In genomic region chr3:88470943-88471479, GRCm38 (mm10) we compare ENCODE assay signal across 13 mouse cellular contexts. TPM values are rescaled to one million over a fixed set of nuclear protein-coding genes. Genes with fewer than 3 reads are reported as not detected.
DNase-seq lines count a peak whose midpoint lies in the region; ATAC-seq and TF ChIP-seq lines count a peak whose summit lies in the region.
"Had no signal": no experiment of that assay in that cellular context is flagged by ENCODE, and none has a peak within 500 bp of the region (broad histone marks: within the 10 kb centered on the region; RNA-seq: fewer than 3 reads in every experiment).

No protein-coding gene starts in this region.

- no peak overlapping the region for H3K4me2 ChIP-seq in liver, embryonic 12.5 days
- no peak overlapping the region for H3K4me2 ChIP-seq in liver, embryonic 11.5 days
- no peak overlapping the region for H3K4me2 ChIP-seq in intestine, postnatal 0 days (replicated peaks; ENCODE audit: low read depth)
- H3K4me2 ChIP-seq in stomach, embryonic 16.5 days (ENCODE audit: low read depth, low read length): no peak overlapping the region
- H3K4me2 ChIP-seq: hindbrain, embryonic 13.5 days; lung, embryonic 14.5 days; neural tube, embryonic 15.5 days had no signal

- H3K4me3 ChIP-seq in liver, embryonic 12.5 days: no peak overlapping the region
- no peak overlapping the region for H3K4me3 ChIP-seq in liver, embryonic 11.5 days (ENCODE audit: low read depth, low read length)
- no peak overlapping the region for H3K4me3 ChIP-seq in intestine, postnatal 0 days (ENCODE audit: low read depth, low read length)
- H3K4me3 ChIP-seq in stomach, embryonic 16.5 days (replicated peaks; ENCODE audit: low read length): no peak overlapping the region
- H3K4me3 ChIP-seq: hindbrain, embryonic 13.5 days; megakaryocyte, embryonic 14.5 days; neural tube, embryonic 15.5 days had no signal

- no peak for DNase-seq in liver, embryonic 11.5 days (ENCODE audit: low spot score)
- DNase-seq in kidney, postnatal 25 days: peak; percentile 50 to 63
- no peak for DNase-seq in layer of hippocampus, postnatal 14 days (ENCODE audit: low spot score in 2 of 2)
- no peak for DNase-seq in right cerebral cortex, postnatal 10 days (ENCODE audit: low spot score in 2 of 2)
- no peak for DNase-seq in ovary, postnatal 36 days (ENCODE audit: low spot score)
- DNase-seq: lung, embryonic 14.5 days; thymus, adult 2 months had no signal

- peaks cover 7% of the 10 kb centered on the region; the same call in 1 of the 2 replicates for H3K4me1 ChIP-seq in liver, embryonic 12.5 days
- no peaks in the 10 kb centered on the region; the same call in 1 of the 2 replicates for H3K4me1 ChIP-seq in liver, embryonic 11.5 days (replicated peaks; ENCODE audit: control insufficient read depth, insufficient read depth, low read length)
- no peaks in the 10 kb centered on the region; the same call in 1 of the 2 replicates for H3K4me1 ChIP-seq in intestine, postnatal 0 days (replicated peaks; ENCODE audit: control insufficient read depth, insufficient read depth, low read length)
- H3K4me1 ChIP-seq in stomach, embryonic 16.5 days (ENCODE audit: control insufficient read depth, insufficient read depth, low read length): no peaks in the 10 kb centered on the region

- no peaks in the 10 kb centered on the region for H3K9me3 ChIP-seq in liver, embryonic 12.5 days (replicated peaks)
- no peaks in the 10 kb centered on the region for H3K9me3 ChIP-seq in liver, embryonic 11.5 days (ENCODE audit: control insufficient read depth, low read length)
- H3K9me3 ChIP-seq in intestine, postnatal 0 days (ENCODE audit: control insufficient read depth): no peaks in the 10 kb centered on the region
- H3K9me3 ChIP-seq in stomach, embryonic 16.5 days (replicated peaks; ENCODE audit: control insufficient read depth, low read length): no peaks in the 10 kb centered on the region
- H3K9me3 ChIP-seq: hindbrain, embryonic 13.5 days; neural tube, embryonic 15.5 days had no signal

- ATAC-seq in liver, embryonic 12.5 days: peak; percentile 56
- ATAC-seq in liver, embryonic 11.5 days (replicated peaks; ENCODE audit: low FRiP score): no peak
- peak; percentile 57 for ATAC-seq in intestine, postnatal 0 days
- peak; percentile 38; the same call in 1 of the 2 replicates for ATAC-seq in stomach, embryonic 16.5 days (ENCODE audit: insufficient read depth, low FRiP score)

- no peak for TF ChIP-seq CTCF in intestine, postnatal 0 days (IDR thresholded peaks at IDR 0.05; ENCODE audit: low read depth)

- peaks cover 13% of the 10 kb centered on the region; the same call in 1 of the 2 replicates for H3K27me3 ChIP-seq in liver, embryonic 12.5 days (replicated peaks)
- H3K27me3 ChIP-seq in liver, embryonic 11.5 days (replicated peaks; ENCODE audit: control insufficient read depth, insufficient read depth, low read length): no peaks in the 10 kb centered on the region
- H3K27me3 ChIP-seq in intestine, postnatal 0 days (replicated peaks; ENCODE audit: control insufficient read depth, insufficient read depth, low read length): no peaks in the 10 kb centered on the region
- no peaks in the 10 kb centered on the region for H3K27me3 ChIP-seq in stomach, embryonic 16.5 days (ENCODE audit: control insufficient read depth, insufficient read depth, low read length)

- WGBS in liver, embryonic 12.5 days (ENCODE audit: insufficient replicate concordance): 67% methylated on average over 10 of the region's 10 CpGs
- 59% methylated on average over 10 of the region's 10 CpGs for WGBS in liver, embryonic 11.5 days
- 19% methylated on average over 10 of the region's 10 CpGs for WGBS in intestine, postnatal 0 days
- WGBS in stomach, embryonic 16.5 days: 44% methylated on average over 10 of the region's 10 CpGs

- no peaks in the 10 kb centered on the region for H3K36me3 ChIP-seq in liver, embryonic 12.5 days
- H3K36me3 ChIP-seq in liver, embryonic 11.5 days (ENCODE audit: control insufficient read depth, insufficient read depth, low read length): no peaks in the 10 kb centered on the region
- no peaks in the 10 kb centered on the region for H3K36me3 ChIP-seq in intestine, postnatal 0 days (ENCODE audit: control insufficient read depth, insufficient read depth)
- no peaks in the 10 kb centered on the region for H3K36me3 ChIP-seq in stomach, embryonic 16.5 days (ENCODE audit: control insufficient read depth, insufficient read depth, low read length)
- H3K36me3 ChIP-seq: hindbrain, embryonic 13.5 days; neural tube, embryonic 15.5 days had no signal

- no peak overlapping the region for H3K27ac ChIP-seq in liver, embryonic 12.5 days
- H3K27ac ChIP-seq in liver, embryonic 11.5 days (ENCODE audit: low read depth, low read length): no peak overlapping the region
- H3K27ac ChIP-seq in intestine, postnatal 0 days (ENCODE audit: low read depth, low read length): no peak overlapping the region
- no peak overlapping the region for H3K27ac ChIP-seq in stomach, embryonic 16.5 days (ENCODE audit: low read length)
- H3K27ac ChIP-seq: hindbrain, embryonic 13.5 days; neural tube, embryonic 15.5 days had no signal

- H3K9ac ChIP-seq in liver, embryonic 12.5 days: no peak overlapping the region
- H3K9ac ChIP-seq in liver, embryonic 11.5 days (ENCODE audit: low read depth, low read length): no peak overlapping the region
- no peak overlapping the region for H3K9ac ChIP-seq in intestine, postnatal 0 days (ENCODE audit: low read depth, low read length)
- H3K9ac ChIP-seq in stomach, embryonic 16.5 days (ENCODE audit: low read length): no peak overlapping the region; the same call in 1 of the 2 replicates
- H3K9ac ChIP-seq: hindbrain, embryonic 13.5 days; lung, embryonic 14.5 days; neural tube, embryonic 15.5 days had no signal

RNA-seq across cellular contexts. Expression of gene Sema4a, which starts 10.0 kb away (rescaled TPM):
- 14.4 and 17.6 TPM in 2 replicates for polyA plus RNA-seq in liver, embryonic 12.5 days (2016; fragmentation: Nextera tagmentation; extraction: Ambion mirVana)
- 14.3 and 19.0 TPM in 2 replicates for polyA plus RNA-seq in liver, embryonic 11.5 days (2014; fragmentation: Nextera tagmentation; extraction: Ambion mirVana)
- 93.1 and 101 TPM in 2 replicates for polyA plus RNA-seq in intestine, postnatal 0 days (2015; fragmentation: Nextera tagmentation; extraction: Ambion mirVana)
- 33.1 and 38.4 TPM in 2 replicates for polyA plus RNA-seq in stomach, embryonic 16.5 days (2015; fragmentation: Nextera tagmentation; extraction: Ambion mirVana)
- 10 to 100 TPM; 33.1 to 38.1 TPM for total RNA-seq in layer of hippocampus, postnatal 14 days (2021)

RNA-seq across cellular contexts. Expression of gene Lmna, which starts 38.7 kb away (rescaled TPM):
- 189 TPM in 2 replicates for polyA plus RNA-seq in liver, embryonic 12.5 days (2016; fragmentation: Nextera tagmentation; extraction: Ambion mirVana)
- 155 and 157 TPM in 2 replicates for polyA plus RNA-seq in liver, embryonic 11.5 days (2014; fragmentation: Nextera tagmentation; extraction: Ambion mirVana)
- 92.5 and 96.5 TPM in 2 replicates for polyA plus RNA-seq in intestine, postnatal 0 days (2015; fragmentation: Nextera tagmentation; extraction: Ambion mirVana)
- 266 and 298 TPM in 2 replicates for polyA plus RNA-seq in stomach, embryonic 16.5 days (2015; fragmentation: Nextera tagmentation; extraction: Ambion mirVana)
- total RNA-seq in layer of hippocampus, postnatal 14 days (2021): 10 to 100 TPM; 42.0 to 49.3 TPM

RNA-seq across cellular contexts. Expression of gene Slc25a44, which starts 46.1 kb away (rescaled TPM):
- 14.0 and 14.9 TPM in 2 replicates for polyA plus RNA-seq in liver, embryonic 12.5 days (2016; fragmentation: Nextera tagmentation; extraction: Ambion mirVana)
- polyA plus RNA-seq in liver, embryonic 11.5 days (2014; fragmentation: Nextera tagmentation; extraction: Ambion mirVana): 20.6 and 20.7 TPM in 2 replicates
- 30.4 and 31.7 TPM in 2 replicates for polyA plus RNA-seq in intestine, postnatal 0 days (2015; fragmentation: Nextera tagmentation; extraction: Ambion mirVana)
- 18.0 and 20.0 TPM in 2 replicates for polyA plus RNA-seq in stomach, embryonic 16.5 days (2015; fragmentation: Nextera tagmentation; extraction: Ambion mirVana)
- 10 to 100 TPM; 68.6 to 70.3 TPM for total RNA-seq in layer of hippocampus, postnatal 14 days (2021)

Comparison
In these comparisons a context has a peak if more than half of its experiments do, and no peak if none do; other contexts are left out.
1. DNase-seq: peak in kidney, postnatal 25 days (2 of 2); none in liver, embryonic 11.5 days (single experiment), layer of hippocampus, postnatal 14 days (0 of 2), right cerebral cortex, postnatal 10 days (0 of 2) and ovary, postnatal 36 days (single experiment).